Mouse (Mus musculus) MEL (cell line): ENCODE measurements around the gene Olfr91. TPM values are rescaled to one million over a fixed set of nuclear protein-coding genes. Genes with fewer than 3 reads are reported as not detected.
"Not testable (repeated sequence)": the region's sequence is repeated elsewhere in the genome, so short reads cannot be mapped to it uniquely, and the experiment has no call there.

Experiments
- DNase-seq: peaks from one replicate; pipeline ENCODE4 v3.0.0; 2011; ENCODE audit warnings: low read depth, low spot score
- H3K27ac ChIP-seq: 2 replicates; pipeline ENCODE4 v1.5.1; 2012; ENCODE audit warnings: low read depth, mild to moderate bottlenecking, control low read depth, low read length, moderate library complexity; ENCODE audit not compliant: control insufficient read depth
- H3K27me3 ChIP-seq, 2 experiments: fragments of 150-350 bp in 1 of 2; sonication (generic) in 1 of 2; 2 replicates each; pipeline ENCODE4 v1.6.1; 2012; ENCODE audit warnings: low read length in 2 of 2, mild to moderate bottlenecking in 2 of 2, improper control_type of control experiment in 1 of 2, moderate library complexity in 1 of 2; ENCODE audit not compliant: insufficient read depth in 2 of 2, control insufficient read depth in 1 of 2
- H3K36me3 ChIP-seq, 2 experiments: 2 replicates each; pipeline ENCODE4 v1.6.1; 2012 to 2014; ENCODE audit warnings: low read length in 2 of 2, improper control_type of control experiment in 1 of 2, inconsistent platforms in 1 of 2, mild to moderate bottlenecking in 1 of 2; ENCODE audit not compliant: insufficient read depth in 2 of 2, control insufficient read depth in 1 of 2
- H3K4me1 ChIP-seq, 2 experiments: fragments of 150-350 bp in 1 of 2; sonication (generic) in 1 of 2; 2 replicates each; pipeline ENCODE4 v1.6.1; 2012; ENCODE audit warnings: low read length in 2 of 2, improper control_type of control experiment in 1 of 2, mild to moderate bottlenecking in 1 of 2; ENCODE audit not compliant: insufficient read depth in 2 of 2, control insufficient read depth in 1 of 2
- H3K4me3 ChIP-seq, 2 experiments: fragments of 150-350 bp in 1 of 2; sonication (generic) in 1 of 2; 2 replicates each; pipeline ENCODE4 v1.5.1; 2012; ENCODE audit warnings: low read depth in 2 of 2, low read length in 2 of 2, mild to moderate bottlenecking in 2 of 2, moderate library complexity in 2 of 2, control low read depth in 1 of 2, improper control_type of control experiment in 1 of 2; ENCODE audit not compliant: control insufficient read depth in 1 of 2, insufficient read depth in 1 of 2
- H3K79me2 ChIP-seq: 2 replicates; pipeline ENCODE4 v1.6.1; 2012; ENCODE audit warnings: mild to moderate bottlenecking, low read length, moderate library complexity; ENCODE audit not compliant: control insufficient read depth, poor library complexity, insufficient read depth
- H3K9ac ChIP-seq: 2 replicates; pipeline ENCODE4 v1.6.1; 2012; ENCODE audit warnings: low read depth, mild to moderate bottlenecking, control low read depth, low read length, moderate library complexity; ENCODE audit not compliant: control insufficient read depth, poor library complexity, severe bottlenecking
- H3K9me3 ChIP-seq: fragments of 150-350 bp; sonication (generic); replicated peaks from 2 replicates; pipeline ENCODE4 v1.6.1; 2012; ENCODE audit warnings: mild to moderate bottlenecking, low read length, improper control_type of control experiment, moderate library complexity; ENCODE audit not compliant: insufficient read depth
- BHLHE40 ChIP-seq: IDR thresholded peaks from 2 replicates; pipeline ENCODE4 v1.6.1; 2012; ENCODE audit warnings: low read depth, mild to moderate bottlenecking, inconsistent platforms, low read length, improper control_type of control experiment, borderline replicate concordance
- CTCF ChIP-seq, 3 experiments: IDR thresholded peaks in 2 of 3; conservative IDR thresholded peaks in 1 of 3; 2 replicates each; pipeline ENCODE4 v1.5.1; 2011 to 2012; ENCODE audit warnings: low read length in 3 of 3, low read depth in 2 of 3, mild to moderate bottlenecking in 2 of 3, improper control_type of control experiment in 1 of 3, inconsistent platforms in 1 of 3, mixed read lengths in 1 of 3, moderate library complexity in 1 of 3; ENCODE audit not compliant: control insufficient read depth in 1 of 3, insufficient read depth in 1 of 3, poor library complexity in 1 of 3, severe bottlenecking in 1 of 3
- E2F4 ChIP-seq: IDR thresholded peaks from 2 replicates; pipeline ENCODE4 v1.6.1; 2011; ENCODE audit warnings: low read depth, low read length, improper control_type of control experiment, borderline replicate concordance
- ELF1 ChIP-seq: IDR thresholded peaks from 2 replicates; pipeline ENCODE4 v1.6.1; 2014; ENCODE audit warnings: low read depth, mild to moderate bottlenecking, inconsistent platforms, low read length, improper control_type of control experiment, moderate library complexity
- EP300 ChIP-seq, 2 experiments: IDR thresholded peaks; 2 replicates each; pipeline ENCODE4 v1.6.1; 2011; ENCODE audit warnings: improper control_type of control experiment in 2 of 2, low read length in 2 of 2, low read depth in 1 of 2, mild to moderate bottlenecking in 1 of 2
- ETS1 ChIP-seq: IDR thresholded peaks from 2 replicates; pipeline ENCODE4 v1.6.1; 2012; ENCODE audit warnings: low read depth, mild to moderate bottlenecking, inconsistent platforms, low read length, improper control_type of control experiment, moderate library complexity
- HCFC1 ChIP-seq: IDR thresholded peaks from 2 replicates; pipeline ENCODE4 v1.6.1; 2012; ENCODE audit warnings: low read depth, mild to moderate bottlenecking, inconsistent platforms, low read length, improper control_type of control experiment, moderate library complexity
- JUND ChIP-seq: IDR thresholded peaks from 2 replicates; pipeline ENCODE4 v1.6.1; 2011; ENCODE audit warnings: low read depth, mild to moderate bottlenecking, improper control_type of control experiment, low read length
- KAT2A ChIP-seq: conservative IDR thresholded peaks from 2 replicates; pipeline ENCODE4 v1.6.1; 2012; ENCODE audit warnings: low read depth, low read length, improper control_type of control experiment, inconsistent platforms
- MAFK ChIP-seq: IDR thresholded peaks from 2 replicates; pipeline ENCODE4 v1.6.1; 2011; ENCODE audit warnings: low read depth, mild to moderate bottlenecking, low read length, improper control_type of control experiment, borderline replicate concordance
- NELFE ChIP-seq: IDR thresholded peaks from 2 replicates; pipeline ENCODE4 v1.6.1; 2011; ENCODE audit warnings: low read depth, low read length, improper control_type of control experiment
- NRF1 ChIP-seq: IDR thresholded peaks from 2 replicates; pipeline ENCODE4 v1.6.1; 2014; ENCODE audit warnings: low read depth, mild to moderate bottlenecking, inconsistent platforms, low read length, improper control_type of control experiment, moderate library complexity; ENCODE audit not compliant: poor library complexity, insufficient read depth, severe bottlenecking
- POLR2A ChIP-seq, 2 experiments: IDR thresholded peaks; 2 replicates each; pipeline ENCODE4 v1.6.1; 2011 to 2012; ENCODE audit warnings: low read length in 2 of 2, mild to moderate bottlenecking in 2 of 2, control low read depth in 1 of 2, improper control_type of control experiment in 1 of 2, low read depth in 1 of 2, moderate library complexity in 1 of 2; ENCODE audit not compliant: control insufficient read depth in 1 of 2, insufficient read depth in 1 of 2, poor library complexity in 1 of 2
- POLR2AphosphoS2 ChIP-seq: IDR thresholded peaks from 2 replicates; pipeline ENCODE4 v1.6.1; 2011; ENCODE audit warnings: low read length, improper control_type of control experiment
- SMC3 ChIP-seq: IDR thresholded peaks from 2 replicates; pipeline ENCODE4 v1.6.1; 2011; ENCODE audit warnings: low read depth, low read length, improper control_type of control experiment
- UBTF ChIP-seq: IDR thresholded peaks from 2 replicates; pipeline ENCODE4 v1.6.1; 2012; ENCODE audit warnings: low read depth, mild to moderate bottlenecking, inconsistent platforms, low read length, improper control_type of control experiment, moderate library complexity, borderline replicate concordance; ENCODE audit not compliant: insufficient read depth
- USF2 ChIP-seq, 2 experiments: IDR thresholded peaks; 2 replicates each; pipeline ENCODE4 v1.6.1; 2011 to 2012; ENCODE audit warnings: improper control_type of control experiment in 2 of 2, low read length in 2 of 2, borderline replicate concordance in 1 of 2, inconsistent platforms in 1 of 2, low read depth in 1 of 2, mild to moderate bottlenecking in 1 of 2; ENCODE audit not compliant: insufficient read depth in 1 of 2
- ZNF384 ChIP-seq: IDR thresholded peaks from 2 replicates; pipeline ENCODE4 v1.6.1; 2012; ENCODE audit warnings: low read depth, mild to moderate bottlenecking, inconsistent platforms, low read length, improper control_type of control experiment
- polyA plus RNA-seq, 2 experiments: library from polyadenylated mRNA; stranded (reverse) in 1 of 2; unstranded in 1 of 2; fragments of >175 nt in 1 of 2; fragments of >200 nt in 1 of 2; gene quantifications; 2 replicates each; pipeline versions ENCODE4 v1.2.1 to v1.2.4; 2012; ENCODE audit warnings: low replicate concordance in 2 of 2, low read depth in 1 of 2; ENCODE audit not compliant: insufficient read length in 2 of 2, insufficient read depth in 1 of 2, missing spikeins in 1 of 2
- total RNA-seq: library from RNA; depleted of rRNA; stranded (reverse); fragments of 300-350 nt; gene quantifications from 2 replicates; pipeline ENCODE4 v1.2.3, GENCODE M21; 2012; rRNA removed

Olfr91 gene
- total RNA-seq (not detected in 2 replicates), polyA plus RNA-seq (not detected)

- no peak for DNase-seq
- Histone ChIP-seq H3K4me3 (no peak within 1 kb of the TSS), H3K9ac (no peak within 1 kb of the TSS), H3K4me1 (no peaks in the 10 kb centered on the region), H3K27me3 (no peaks in the 10 kb centered on the region), H3K9me3 (no peaks in the 10 kb centered on the region), H3K27ac (no peak within 1 kb of the TSS), H3K79me2 (no peaks in the 10 kb centered on the region), H3K36me3 (no peaks in the 10 kb centered on the region)
- no peak for TF ChIP-seq EP300 (IDR thresholded peaks at IDR 0.05; ENCODE audit: low read depth in 1 of 2, low read length in 2 of 2)
- TF ChIP-seq POLR2A (IDR thresholded peaks at IDR 0.05; ENCODE audit: control insufficient read depth in 1 of 2, insufficient read depth in 1 of 2, low read depth in 1 of 2, low read length in 2 of 2, poor library complexity in 1 of 2), result no peak
- no peak for TF ChIP-seq NRF1
- no peak for TF ChIP-seq ELF1
- no peak for TF ChIP-seq KAT2A
- TF ChIP-seq UBTF, result no peak
- no peak for TF ChIP-seq MAFK
- no peak for TF ChIP-seq SMC3
- TF ChIP-seq ETS1, result no peak
- TF ChIP-seq USF2 (IDR thresholded peaks at IDR 0.05; ENCODE audit: borderline replicate concordance in 1 of 2, insufficient read depth in 1 of 2, low read depth in 1 of 2, low read length in 2 of 2), result no peak
- TF ChIP-seq E2F4, result no peak
- TF ChIP-seq ZNF384, result no peak
- TF ChIP-seq HCFC1, result no peak
- TF ChIP-seq CTCF (IDR thresholded peaks at IDR 0.05 in 2 of 3, conservative IDR thresholded peaks at IDR 0.05 in 1 of 3; ENCODE audit: control insufficient read depth in 1 of 3, insufficient read depth in 1 of 3, low read depth in 2 of 3, low read length in 3 of 3, poor library complexity in 1 of 3, severe bottlenecking in 1 of 3), result no peak
- TF ChIP-seq POLR2AphosphoS2, result no peak
- TF ChIP-seq JUND, result no peak
- TF ChIP-seq BHLHE40, result no peak
- no peak for TF ChIP-seq NELFE
Observed at GRCm38 (mm10) chr17:37098178-37098577, at the start of gene Olfr91. Olfr91 (minus strand) TSS chr17:37098278.

DNA sequence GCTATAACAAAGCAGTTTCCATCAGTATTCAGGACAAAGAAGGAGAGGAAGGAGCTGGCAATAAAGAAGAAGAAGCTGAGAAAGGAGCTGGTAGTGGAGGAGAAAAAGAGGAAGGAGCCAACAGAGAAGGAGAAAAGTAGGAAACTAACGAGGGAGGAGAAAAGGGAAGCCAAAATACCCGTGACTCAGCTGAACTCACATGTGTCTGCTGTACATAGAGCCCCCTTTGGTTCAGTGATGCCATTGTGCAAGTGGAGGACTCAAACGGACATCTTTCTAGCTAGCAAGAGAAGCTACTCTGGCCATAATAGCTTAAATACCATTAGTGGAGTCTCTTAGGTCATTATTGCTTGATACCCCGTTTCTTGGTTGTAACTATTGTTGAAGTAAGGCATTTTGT is 33.3 kb upstream of the Olfr91 start:
- not testable (repeated sequence) for H3K9ac ChIP-seq, H3K27ac ChIP-seq, H3K4me3 ChIP-seq, H3K36me3 ChIP-seq, H3K79me2 ChIP-seq, H3K27me3 ChIP-seq, DNase-seq, H3K9me3 ChIP-seq, H3K4me1 ChIP-seq
